11 mouse cellular contexts compared by ENCODE assay signal in the genomic region with DNA sequence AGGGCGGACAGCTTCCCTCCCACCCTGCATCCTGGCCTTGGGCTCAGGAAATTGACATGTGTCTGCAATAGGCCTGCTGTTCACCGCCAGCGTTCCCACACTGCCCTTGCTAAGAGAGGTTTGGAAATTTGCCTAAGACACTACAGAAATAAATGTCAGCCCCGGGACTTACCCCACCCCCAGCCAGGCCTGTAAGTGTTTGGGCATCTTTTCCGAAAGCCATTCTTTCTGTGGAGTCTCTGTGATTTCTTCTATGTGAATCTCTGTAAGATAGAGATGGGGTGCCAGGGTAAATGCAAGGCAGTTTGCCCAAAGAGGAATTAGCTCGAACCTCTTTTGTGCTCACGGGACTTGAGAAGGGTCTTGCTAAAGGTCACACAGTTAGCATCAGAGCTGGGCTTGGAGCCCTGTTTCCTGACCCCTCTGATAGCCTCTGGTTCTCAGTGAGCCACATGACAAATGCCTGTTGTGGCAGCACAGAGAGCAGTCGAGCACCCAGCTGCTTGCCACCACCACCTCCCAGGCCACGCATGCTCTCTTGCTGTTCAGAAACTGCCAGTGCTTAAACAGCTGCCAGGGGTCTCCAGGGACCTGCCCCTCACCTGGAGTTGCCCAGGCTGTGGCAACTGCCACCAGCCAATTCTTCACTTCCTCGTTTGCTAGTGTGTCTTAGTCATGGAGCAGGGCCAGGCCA. TPM values are rescaled to one million over a fixed set of nuclear protein-coding genes. Genes with fewer than 3 reads are reported as not detected.
DNase-seq lines count a peak whose midpoint lies in the region; ATAC-seq and TF ChIP-seq lines count a peak whose summit lies in the region.
"Had no signal": no experiment of that assay in that cellular context is flagged by ENCODE, and none has a peak within 500 bp of the region (broad histone marks: within the 10 kb centered on the region; RNA-seq: fewer than 3 reads in every experiment).

No protein-coding gene starts in this region.

- intact Hi-C loops in left cerebral cortex, postnatal 4 days (cut with DNase I): no loop called here

- no peak for ATAC-seq in intestine, embryonic 14.5 days (replicated peaks; ENCODE audit: low FRiP score, low TSS enrichment, low read depth)
- no peak for ATAC-seq in intestine, postnatal 0 days
- ATAC-seq in lung, embryonic 16.5 days (ENCODE audit: low read depth): peak; percentile 82
- no peak for ATAC-seq in forebrain, embryonic 14.5 days

- H3K4me3 ChIP-seq in intestine, embryonic 14.5 days (ENCODE audit: low read depth, low read length): no peak overlapping the region
- no peak overlapping the region for H3K4me3 ChIP-seq in intestine, postnatal 0 days (ENCODE audit: low read depth, low read length)
- 0 out of 2 replicates have a peak overlapping the region, but pooled peaks have one; percentile 17 for H3K4me3 ChIP-seq in E14TG2a.4 (replicated peaks; ENCODE audit: low read length)
- H3K4me3 ChIP-seq in heart, embryonic 10.5 days: 0 out of 2 replicates have a peak overlapping the region, but pooled peaks have one; percentile 8
- H3K4me3 ChIP-seq in lung, embryonic 16.5 days (ENCODE audit: low read length): no peak overlapping the region
- H3K4me3 ChIP-seq in forebrain, embryonic 14.5 days (ENCODE audit: low read depth, low read length): no peak overlapping the region
- H3K4me3 ChIP-seq: hindbrain, embryonic 15.5 days had no signal

- peaks cover 37% of the 10 kb centered on the region for H3K4me1 ChIP-seq in intestine, embryonic 14.5 days (replicated peaks; ENCODE audit: control insufficient read depth, insufficient read depth, low read length)
- H3K4me1 ChIP-seq in intestine, postnatal 0 days (replicated peaks; ENCODE audit: control insufficient read depth, insufficient read depth, low read length): no peaks in the 10 kb centered on the region
- peaks cover 4% of the 10 kb centered on the region for H3K4me1 ChIP-seq in E14TG2a.4 (replicated peaks; ENCODE audit: low read depth, low read length)
- H3K4me1 ChIP-seq in heart, embryonic 10.5 days: peaks cover 73% of the 10 kb centered on the region
- peaks cover 32% of the 10 kb centered on the region for H3K4me1 ChIP-seq in lung, embryonic 16.5 days (replicated peaks; ENCODE audit: control insufficient read depth, insufficient read depth, low read length)
- no peaks in the 10 kb centered on the region for H3K4me1 ChIP-seq in forebrain, embryonic 14.5 days (ENCODE audit: control insufficient read depth, insufficient read depth, low read length)

- no peaks in the 10 kb centered on the region for H3K36me3 ChIP-seq in intestine, embryonic 14.5 days (ENCODE audit: control insufficient read depth, insufficient read depth, low read length)
- no peaks in the 10 kb centered on the region for H3K36me3 ChIP-seq in intestine, postnatal 0 days (ENCODE audit: control insufficient read depth, insufficient read depth)
- no peaks in the 10 kb centered on the region for H3K36me3 ChIP-seq in E14TG2a.4 (ENCODE audit: insufficient read depth, low read length)
- peaks cover 9% of the 10 kb centered on the region; the same call in 1 of the 2 replicates for H3K36me3 ChIP-seq in heart, embryonic 10.5 days
- H3K36me3 ChIP-seq in lung, embryonic 16.5 days (ENCODE audit: control insufficient read depth, insufficient read depth, low read length): no peaks in the 10 kb centered on the region; the same call in 1 of the 2 replicates
- H3K36me3 ChIP-seq in forebrain, embryonic 14.5 days (ENCODE audit: control insufficient read depth, insufficient read depth, low read length): no peaks in the 10 kb centered on the region
- H3K36me3 ChIP-seq: hindbrain, embryonic 15.5 days had no signal

- H3K27me3 ChIP-seq in intestine, embryonic 14.5 days (replicated peaks; ENCODE audit: control insufficient read depth, insufficient read depth, low read length): peaks cover 13% of the 10 kb centered on the region
- H3K27me3 ChIP-seq in intestine, postnatal 0 days (replicated peaks; ENCODE audit: control insufficient read depth, insufficient read depth, low read length): peaks cover 13% of the 10 kb centered on the region
- peaks cover 60% of the 10 kb centered on the region for H3K27me3 ChIP-seq in E14TG2a.4 (ENCODE audit: insufficient read depth, low read length)
- peaks cover 18% of the 10 kb centered on the region for H3K27me3 ChIP-seq in heart, embryonic 10.5 days (ENCODE audit: insufficient read depth, poor library complexity, severe bottlenecking)
- peaks cover 11% of the 10 kb centered on the region for H3K27me3 ChIP-seq in lung, embryonic 16.5 days (ENCODE audit: control insufficient read depth, insufficient read depth, low read depth, low read length)
- peaks cover 15% of the 10 kb centered on the region for H3K27me3 ChIP-seq in forebrain, embryonic 14.5 days (replicated peaks; ENCODE audit: control insufficient read depth, insufficient read depth, low read length)

- no peaks in the 10 kb centered on the region for H3K9me3 ChIP-seq in intestine, embryonic 14.5 days (ENCODE audit: control insufficient read depth, low read length)
- no peaks in the 10 kb centered on the region for H3K9me3 ChIP-seq in intestine, postnatal 0 days (ENCODE audit: control insufficient read depth)
- no peaks in the 10 kb centered on the region for H3K9me3 ChIP-seq in E14TG2a.4 (ENCODE audit: low read length)
- H3K9me3 ChIP-seq in heart, embryonic 10.5 days: no peaks in the 10 kb centered on the region
- no peaks in the 10 kb centered on the region for H3K9me3 ChIP-seq in lung, embryonic 16.5 days (ENCODE audit: control insufficient read depth, low read length)
- H3K9me3 ChIP-seq in forebrain, embryonic 14.5 days (replicated peaks; ENCODE audit: control insufficient read depth, low read length): no peaks in the 10 kb centered on the region
- H3K9me3 ChIP-seq: hindbrain, embryonic 15.5 days had no signal

- H3K4me2 ChIP-seq in intestine, embryonic 14.5 days (ENCODE audit: low read length): peak overlapping the region; percentile 18; the same call in 1 of the 2 replicates
- no peak overlapping the region for H3K4me2 ChIP-seq in intestine, postnatal 0 days (replicated peaks; ENCODE audit: low read depth)
- H3K4me2 ChIP-seq in lung, embryonic 16.5 days (ENCODE audit: low read depth, low read length): no peak overlapping the region
- no peak overlapping the region for H3K4me2 ChIP-seq in forebrain, embryonic 14.5 days (ENCODE audit: low read length)
- H3K4me2 ChIP-seq: hindbrain, embryonic 15.5 days had no signal

- no peak overlapping the region for H3K9ac ChIP-seq in intestine, embryonic 14.5 days (ENCODE audit: low read length)
- H3K9ac ChIP-seq in intestine, postnatal 0 days (ENCODE audit: low read depth, low read length): no peak overlapping the region
- H3K9ac ChIP-seq in lung, embryonic 16.5 days (ENCODE audit: low read length): peak overlapping the region; percentile 10; the same call in 1 of the 2 replicates
- H3K9ac ChIP-seq in forebrain, embryonic 14.5 days (ENCODE audit: low read length): no peak overlapping the region
- H3K9ac ChIP-seq: hindbrain, embryonic 15.5 days had no signal

- H3K27ac ChIP-seq in intestine, embryonic 14.5 days (ENCODE audit: low read depth): peak overlapping the region; percentile 51
- no peak overlapping the region for H3K27ac ChIP-seq in intestine, postnatal 0 days (ENCODE audit: low read depth, low read length)
- H3K27ac ChIP-seq in heart, embryonic 10.5 days: peak overlapping the region; percentile 84
- H3K27ac ChIP-seq in lung, embryonic 16.5 days (ENCODE audit: low read length): peak overlapping the region; percentile 83
- H3K27ac ChIP-seq in forebrain, embryonic 14.5 days (ENCODE audit: low read depth, low read length): no peak overlapping the region
- H3K27ac ChIP-seq: hindbrain, embryonic 15.5 days had no signal

- no peak for DNase-seq in intestine, embryonic 14.5 days (ENCODE audit: low spot score)
- no peak for DNase-seq in heart, embryonic 10.5 days (ENCODE audit: low spot score)
- no peak for DNase-seq in forebrain, embryonic 14.5 days (ENCODE audit: low spot score)
- DNase-seq in right cerebral cortex, postnatal 14 days: no peak
- DNase-seq in left cerebral cortex, postnatal 4 days: no peak

- 32% methylated on average over 10 of the region's 10 CpGs for WGBS in intestine, embryonic 14.5 days
- WGBS in intestine, postnatal 0 days: 36% methylated on average over 10 of the region's 10 CpGs
- WGBS in heart, embryonic 10.5 days: 31% methylated on average over 10 of the region's 10 CpGs
- 18% methylated on average over 10 of the region's 10 CpGs for WGBS in lung, embryonic 16.5 days
- WGBS in forebrain, embryonic 14.5 days: 42% methylated on average over 10 of the region's 10 CpGs

- no peak for TF ChIP-seq CTCF in intestine, postnatal 0 days (IDR thresholded peaks at IDR 0.05; ENCODE audit: low read depth)
- no peak for TF ChIP-seq CTCF in E14TG2a.4 (conservative IDR thresholded peaks at IDR 0.05; ENCODE audit: low read length)

RNA-seq across cellular contexts. Expression of a gene that starts 6.0 kb away (rescaled TPM):
- polyA plus RNA-seq in intestine, embryonic 14.5 days (2014; fragmentation: Nextera tagmentation; extraction: Ambion mirVana): 36.0 and 39.7 TPM in 2 replicates
- 7.3 and 8.1 TPM in 2 replicates for polyA plus RNA-seq in intestine, postnatal 0 days (2015; fragmentation: Nextera tagmentation; extraction: Ambion mirVana)
- polyA plus RNA-seq in heart, embryonic 10.5 days (2016; fragmentation: Nextera tagmentation; extraction: Ambion mirVana): 17.0 and 34.2 TPM in 2 replicates
- polyA plus RNA-seq in lung, embryonic 16.5 days (2015; fragmentation: Nextera tagmentation; extraction: Ambion mirVana): 11.3 and 15.3 TPM in 2 replicates
- 2.1 and 2.5 TPM in 2 replicates for polyA plus RNA-seq in forebrain, embryonic 14.5 days (2014; fragmentation: Nextera tagmentation; extraction: Ambion mirVana)
- 10 to 100 TPM; 14.1 to 15.1 TPM for total RNA-seq in left cerebral cortex, postnatal 4 days (2021)
- total RNA-seq: megakaryocyte, adult 5-6 weeks had no signal

RNA-seq across cellular contexts. Expression of a gene that starts 48.3 kb away (rescaled TPM):
- polyA plus RNA-seq in intestine, embryonic 14.5 days (2014; fragmentation: Nextera tagmentation; extraction: Ambion mirVana): not detected in 2 replicates
- polyA plus RNA-seq in intestine, postnatal 0 days (2015; fragmentation: Nextera tagmentation; extraction: Ambion mirVana): not detected in 2 replicates
- not detected in 2 replicates for polyA plus RNA-seq in heart, embryonic 10.5 days (2016; fragmentation: Nextera tagmentation; extraction: Ambion mirVana)
- not detected in 2 replicates for polyA plus RNA-seq in lung, embryonic 16.5 days (2015; fragmentation: Nextera tagmentation; extraction: Ambion mirVana)
- not detected in 2 replicates for polyA plus RNA-seq in forebrain, embryonic 14.5 days (2014; fragmentation: Nextera tagmentation; extraction: Ambion mirVana)
- total RNA-seq in left cerebral cortex, postnatal 4 days (2021): not detected
- total RNA-seq: megakaryocyte, adult 5-6 weeks had no signal
- polyA plus RNA-seq: cortical plate, adult 2 months; hindbrain, embryonic 15.5 days had no signal

RNA-seq across cellular contexts. Expression of a gene that starts 53.8 kb away (rescaled TPM):
- polyA plus RNA-seq in intestine, embryonic 14.5 days (2014; fragmentation: Nextera tagmentation; extraction: Ambion mirVana): 32.5 and 35.2 TPM in 2 replicates
- 71.6 and 79.4 TPM in 2 replicates for polyA plus RNA-seq in intestine, postnatal 0 days (2015; fragmentation: Nextera tagmentation; extraction: Ambion mirVana)
- 25.5 and 28.4 TPM in 2 replicates for polyA plus RNA-seq in heart, embryonic 10.5 days (2016; fragmentation: Nextera tagmentation; extraction: Ambion mirVana)
- 26.9 and 28.2 TPM in 2 replicates for polyA plus RNA-seq in lung, embryonic 16.5 days (2015; fragmentation: Nextera tagmentation; extraction: Ambion mirVana)
- 33.6 and 35.1 TPM in 2 replicates for polyA plus RNA-seq in forebrain, embryonic 14.5 days (2014; fragmentation: Nextera tagmentation; extraction: Ambion mirVana)
- total RNA-seq in left cerebral cortex, postnatal 4 days (2021): 10 to 100 TPM; 23.3 to 27.9 TPM

Comparison
In these comparisons a context has a peak if more than half of its experiments do, and no peak if none do; other contexts are left out.
1. H3K27ac ChIP-seq: peak in intestine, embryonic 14.5 days (single experiment), heart, embryonic 10.5 days (single experiment) and lung, embryonic 16.5 days (single experiment); none in intestine, postnatal 0 days (single experiment) and forebrain, embryonic 14.5 days (single experiment).
2. H3K4me3 ChIP-seq: peak in E14TG2a.4 (single experiment) and heart, embryonic 10.5 days (single experiment); none in intestine, embryonic 14.5 days (single experiment), intestine, postnatal 0 days (single experiment), lung, embryonic 16.5 days (single experiment) and forebrain, embryonic 14.5 days (single experiment).